Mouse (Mus musculus) lung, embryonic 16.5 days (tissue): ENCODE data around the gene Jag2. TPM values are rescaled to one million over a fixed set of nuclear protein-coding genes. Genes with fewer than 3 reads are reported as not detected.

ENCODE experiments used
- ATAC-seq: fragments of 200-750 bp; cut with Nextera tagmentation; 2 replicates; pipeline ENCODE4 v1.8.0; 2017; ENCODE audit warnings: low read depth, mild to moderate bottlenecking, moderate library complexity
- H3K27ac ChIP-seq: fragments of 300-500 bp; sonication (generic); 2 replicates; pipeline ENCODE4 v1.5.1; 2014; ENCODE audit warnings: mild to moderate bottlenecking, control low read depth, low read length
- H3K27me3 ChIP-seq: fragments of 300-500 bp; sonication (generic); 2 replicates; pipeline ENCODE4 v1.6.1; 2014; ENCODE audit warnings: low read depth, low read length, mixed read lengths; ENCODE audit not compliant: control insufficient read depth, insufficient read depth
- H3K36me3 ChIP-seq: fragments of 300-500 bp; sonication (generic); 2 replicates; pipeline ENCODE4 v1.6.1; 2014; ENCODE audit warnings: low read length; ENCODE audit not compliant: control insufficient read depth, insufficient read depth
- H3K4me1 ChIP-seq: fragments of 300-500 bp; sonication (generic); replicated peaks from 2 replicates; pipeline ENCODE4 v1.6.1; 2014; ENCODE audit warnings: low read length, mixed read lengths; ENCODE audit not compliant: control insufficient read depth, insufficient read depth
- H3K4me2 ChIP-seq: fragments of 300-500 bp; sonication (generic); 2 replicates; pipeline ENCODE4 v1.6.1; 2014; ENCODE audit warnings: low read depth, low read length, control low read depth
- H3K4me3 ChIP-seq: fragments of 300-500 bp; sonication (generic); 2 replicates; pipeline ENCODE4 v1.5.1; 2014; ENCODE audit warnings: mild to moderate bottlenecking, low read length, control low read depth
- H3K9ac ChIP-seq: fragments of 300-500 bp; sonication (generic); 2 replicates; pipeline ENCODE4 v1.6.1; 2014; ENCODE audit warnings: low read length, control low read depth
- H3K9me3 ChIP-seq: fragments of 300-500 bp; sonication (generic); 2 replicates; pipeline ENCODE4 v1.6.1; 2016; ENCODE audit warnings: low read length; ENCODE audit not compliant: control insufficient read depth
- WGBS: fragments of 180-500 bp; shearing (Covaris S2); extraction: QIAGEN DNeasy Blood & Tissue Kit; methylation state at CpG from one replicate; pipeline ENCODE4 v1.1.7; 2014; 5-methylcytosine and 5-hydroxymethylcytosine counted together
- polyA plus RNA-seq: library from polyadenylated mRNA; unstranded; fragments of >200 nt; fragmentation: Nextera tagmentation; extraction: Ambion mirVana; gene quantifications from 2 replicates; pipeline ENCODE4 v1.2.1, GENCODE M21; 2015

The Jag2 gene
- polyA plus RNA-seq, 1 experiment from 2014 or later = 5.6 TPM

DNA sequence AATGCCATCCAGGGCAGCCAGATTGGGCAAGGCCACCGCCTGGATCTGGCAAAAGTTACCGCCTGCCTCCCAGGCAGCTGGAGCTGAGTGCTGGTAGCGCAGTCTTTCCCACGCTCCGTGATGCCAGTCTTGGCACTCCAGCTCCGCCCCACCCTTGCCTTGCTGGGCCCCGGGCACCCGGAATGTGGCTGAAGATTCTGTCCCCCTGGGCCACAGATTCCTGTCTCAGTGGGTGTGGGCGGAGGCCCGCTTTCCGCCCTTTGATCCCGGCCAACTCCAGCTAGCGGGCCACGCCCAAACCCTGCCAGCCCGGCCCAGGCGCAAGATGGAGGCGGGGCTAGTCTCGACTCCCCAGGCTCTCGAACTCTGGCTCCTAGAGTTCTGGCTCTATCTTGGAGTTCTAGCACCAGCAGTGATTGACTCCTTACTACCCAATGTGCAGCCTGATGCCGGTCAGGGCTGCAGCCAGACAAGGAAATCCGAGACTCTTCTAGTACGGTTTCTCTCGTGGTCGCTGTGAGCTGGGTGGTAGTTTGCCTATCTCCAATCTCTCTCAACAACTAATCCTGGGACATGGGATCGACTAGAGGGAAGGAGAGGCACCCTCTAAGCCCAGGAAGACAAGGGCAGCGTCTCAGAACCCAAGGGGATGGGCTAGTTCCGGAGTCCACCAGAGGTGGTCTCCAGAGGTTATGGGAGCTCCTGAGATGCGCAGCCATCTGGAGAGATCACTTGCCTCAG is 53.1 kb downstream of the Jag2 start:
- H3K4me1 ChIP-seq = peaks cover 37% of the 10 kb centered on the region
- no peaks in the 10 kb centered on the region for H3K9me3 ChIP-seq
- WGBS = 4% methylated on average over 28 of the region's 28 CpGs
- H3K36me3 ChIP-seq = no peaks in the 10 kb centered on the region
- H3K4me2 ChIP-seq = peak overlapping the region; percentile 92
- H3K27me3 ChIP-seq = peaks cover 57% of the 10 kb centered on the region
- peak overlapping the region; percentile 24 for H3K4me3 ChIP-seq
- peak overlapping the region; percentile 68 for H3K9ac ChIP-seq
- peak; percentile 56 for ATAC-seq
- peak overlapping the region; percentile 66 for H3K27ac ChIP-seq

DNA sequence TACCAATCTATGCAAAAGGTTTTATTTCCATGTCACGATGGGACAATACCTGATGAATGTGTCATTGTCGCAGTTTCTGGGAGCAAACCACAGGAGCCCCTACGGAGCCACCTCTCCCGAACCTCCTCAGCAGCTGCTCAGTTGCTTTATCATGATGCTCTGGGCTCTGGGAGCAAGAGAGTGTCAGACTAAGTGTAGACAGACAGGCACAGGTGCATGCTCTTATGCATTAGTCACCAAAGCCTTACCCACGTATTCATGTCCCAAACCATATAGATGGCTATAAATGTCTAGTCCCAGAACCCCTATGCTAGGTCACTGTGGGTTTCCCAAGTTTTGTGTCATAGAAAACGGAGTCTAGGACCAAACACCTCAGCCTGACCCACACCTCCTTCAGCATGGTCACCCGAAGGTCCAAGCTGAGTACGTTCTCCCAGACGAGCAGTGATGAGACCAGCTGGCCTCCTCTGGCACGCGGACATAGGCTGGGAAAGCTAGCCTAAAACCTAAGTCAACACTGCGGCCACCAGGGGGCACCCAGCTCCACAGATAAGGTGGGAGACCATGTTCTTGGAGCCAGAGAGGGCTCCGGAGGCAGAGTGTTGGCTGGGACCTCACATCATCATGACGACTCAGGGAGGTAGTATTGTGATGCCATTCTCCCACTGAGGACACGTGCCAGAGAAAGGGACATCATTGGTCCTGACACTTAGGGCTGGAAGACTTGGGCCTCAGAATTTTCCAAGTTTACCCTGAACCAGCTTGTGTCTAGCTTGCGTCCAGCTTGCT is 54.2 kb downstream of the Jag2 start:
- H3K36me3 ChIP-seq = no peaks in the 10 kb centered on the region
- H3K9ac ChIP-seq = 0 out of 2 replicates have a peak overlapping the region, but pooled peaks have one; percentile 68
- H3K4me1 ChIP-seq = peaks cover 39% of the 10 kb centered on the region
- no peak overlapping the region for H3K4me3 ChIP-seq
- peak; percentile 60 for ATAC-seq
- WGBS = 22% methylated on average over 16 of the region's 16 CpGs
- no peak overlapping the region for H3K4me2 ChIP-seq
- no peak overlapping the region; the same call in 1 of the 2 replicates for H3K27ac ChIP-seq
- H3K9me3 ChIP-seq = no peaks in the 10 kb centered on the region
- peaks cover 63% of the 10 kb centered on the region for H3K27me3 ChIP-seq

DNA sequence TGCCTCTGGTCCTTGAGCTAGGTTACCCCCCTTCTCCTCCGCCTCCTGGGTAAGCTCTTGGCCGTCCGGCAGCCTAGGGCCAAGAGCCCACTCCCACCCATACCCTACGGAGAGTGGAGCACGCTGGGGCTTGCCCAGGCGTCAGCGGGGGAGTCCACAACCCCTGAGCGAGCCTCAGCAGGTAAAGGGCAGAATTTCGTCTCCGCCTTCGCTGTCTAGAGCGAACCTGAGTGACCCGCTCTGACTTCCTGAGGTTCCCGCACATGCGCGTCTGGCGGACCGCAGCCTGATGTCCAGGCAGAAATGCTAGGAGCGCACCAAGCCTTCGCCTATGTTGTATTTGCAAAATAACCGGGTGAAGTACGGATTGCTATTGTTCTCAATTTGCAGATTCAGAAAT is 55.4 kb downstream of the Jag2 start:
- Histone ChIP-seq H3K9ac (peak overlapping the region; percentile 53), H3K4me3 (peak overlapping the region; percentile 29), H3K27me3 (peaks cover 63% of the 10 kb centered on the region), H3K36me3 (no peaks in the 10 kb centered on the region), H3K4me1 (peaks cover 47% of the 10 kb centered on the region), H3K9me3 (no peaks in the 10 kb centered on the region), H3K27ac (no peak overlapping the region), H3K4me2 (peak overlapping the region; percentile 53)
- no peak for ATAC-seq
- 12% methylated on average over 22 of the region's 22 CpGs for WGBS

DNA sequence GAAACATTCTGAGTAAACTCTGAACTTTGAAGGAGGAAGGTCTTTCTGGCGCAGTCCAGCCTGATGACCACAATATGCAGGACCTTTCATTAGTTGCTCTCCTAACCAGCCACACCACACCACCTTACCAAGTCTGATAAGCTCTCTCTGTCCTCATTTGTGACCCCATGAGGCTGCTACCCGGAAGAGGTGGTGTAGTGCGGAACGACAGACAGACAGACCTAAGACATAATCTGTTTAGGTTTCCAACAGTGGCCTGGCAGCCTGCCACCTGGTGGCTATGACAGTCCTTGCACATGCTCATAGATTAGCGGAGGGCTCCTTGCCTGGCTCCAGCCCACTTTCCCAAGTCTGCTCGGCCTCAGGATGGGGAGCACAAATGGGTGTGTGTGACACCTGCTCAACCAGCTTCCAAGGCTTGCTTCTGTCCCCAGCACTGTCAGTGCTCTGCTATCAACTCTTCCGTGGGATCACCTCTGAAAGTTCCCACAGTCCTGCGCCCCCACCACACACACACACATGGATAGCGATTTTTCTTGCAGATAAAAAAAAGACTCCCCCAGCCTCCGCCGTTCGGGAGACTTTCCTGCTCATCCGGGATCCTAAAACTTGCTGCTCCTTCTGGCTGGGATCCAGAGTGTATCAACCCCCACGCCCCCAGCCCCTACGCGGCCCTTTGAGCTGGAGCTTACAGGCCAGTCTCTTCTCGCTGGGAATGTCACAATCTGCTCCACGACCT is 56.0 kb downstream of the Jag2 start:
- Histone ChIP-seq H3K9ac (peak overlapping the region; percentile 53), H3K36me3 (no peaks in the 10 kb centered on the region), H3K9me3 (no peaks in the 10 kb centered on the region), H3K4me2 (peak overlapping the region; percentile 53), H3K4me3 (peak overlapping the region; percentile 29), H3K27ac (no peak overlapping the region), H3K27me3 (peaks cover 60% of the 10 kb centered on the region), H3K4me1 (peaks cover 52% of the 10 kb centered on the region)
- 12% methylated on average over 18 of the region's 18 CpGs for WGBS
- no peak for ATAC-seq

DNA sequence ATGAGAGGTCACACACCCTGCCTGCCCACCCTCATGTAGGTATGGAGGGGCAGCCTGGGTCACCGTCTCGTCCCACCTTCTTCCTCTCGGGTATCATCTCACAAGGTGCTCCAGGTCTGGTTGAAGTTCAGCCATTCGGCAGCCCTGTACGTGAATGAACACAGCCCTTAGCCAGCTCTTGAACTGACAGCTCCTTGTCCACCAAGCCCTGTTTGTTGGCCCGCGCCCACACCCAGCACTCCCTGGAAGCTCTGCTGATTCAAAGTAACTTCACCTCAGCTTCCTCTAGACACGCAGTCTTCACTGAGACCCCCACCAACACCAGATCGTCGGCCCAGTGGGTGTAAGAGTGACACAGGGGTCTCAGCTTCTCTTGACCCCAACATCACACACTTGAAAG is 56.6 kb downstream of the Jag2 start:
- H3K27me3 ChIP-seq = peaks cover 54% of the 10 kb centered on the region

DNA sequence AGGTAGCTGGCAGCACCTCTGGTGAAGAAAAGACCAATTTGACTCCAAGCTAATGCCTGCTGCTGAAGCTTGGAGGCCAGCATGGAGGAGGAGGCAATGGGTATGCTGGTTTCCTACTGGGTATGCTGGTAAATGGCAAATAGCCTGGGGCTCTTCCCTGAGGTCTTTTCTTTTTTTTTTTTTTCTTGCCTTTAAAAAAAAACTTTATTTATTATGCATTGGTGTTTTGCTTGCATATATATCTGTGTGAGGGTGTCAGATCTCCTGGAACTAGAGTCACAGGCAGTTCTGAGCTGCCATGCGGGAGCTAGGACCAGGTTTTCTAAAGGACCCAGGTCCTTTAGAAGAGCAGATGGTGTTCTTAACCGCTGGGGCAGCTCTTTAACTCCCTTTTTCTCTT is 58.3 kb downstream of the Jag2 start:
- H3K4me2 ChIP-seq = no peak overlapping the region
- no peak for ATAC-seq
- H3K9ac ChIP-seq = no peak overlapping the region
- no peaks in the 10 kb centered on the region for H3K36me3 ChIP-seq
- H3K4me3 ChIP-seq = no peak overlapping the region
- peaks cover 38% of the 10 kb centered on the region for H3K27me3 ChIP-seq
- H3K4me1 ChIP-seq = peaks cover 37% of the 10 kb centered on the region
- 87% methylated on average over 2 of the region's 2 CpGs for WGBS
- H3K27ac ChIP-seq = no peak overlapping the region
- H3K9me3 ChIP-seq = no peaks in the 10 kb centered on the region

More for the DNA sequence above, 56.6 kb downstream of the Jag2 start:
- no peak for ATAC-seq
- Histone ChIP-seq H3K4me3 (no peak overlapping the region), H3K9me3 (no peaks in the 10 kb centered on the region), H3K36me3 (no peaks in the 10 kb centered on the region), H3K4me2 (no peak overlapping the region), H3K4me1 (peaks cover 49% of the 10 kb centered on the region), H3K9ac (no peak overlapping the region), H3K27ac (no peak overlapping the region)
- 78% methylated on average over 10 of the region's 10 CpGs for WGBS

DNA sequence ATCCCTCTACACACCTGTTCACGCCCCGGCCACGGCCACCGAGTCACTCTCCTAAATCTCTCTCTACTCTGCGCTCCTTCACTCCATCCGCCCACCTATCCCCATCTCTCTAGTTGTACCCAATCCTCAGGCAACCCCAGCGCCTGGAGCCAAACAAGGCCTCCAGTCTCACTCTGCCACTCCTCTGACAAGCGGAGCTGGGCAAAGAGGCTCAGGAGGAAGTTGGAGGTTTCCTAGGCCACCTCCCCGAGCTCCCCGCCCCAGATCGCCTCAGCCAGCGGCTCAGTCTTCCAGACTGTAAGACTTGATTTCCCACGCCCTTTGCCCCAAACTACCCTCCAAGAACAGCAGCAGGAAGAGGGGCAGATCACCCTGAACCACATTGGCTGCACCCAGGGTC is 58.8 kb downstream of the Jag2 start:
- ATAC-seq = no peak
- H3K9ac ChIP-seq = no peak overlapping the region
- H3K27me3 ChIP-seq = peaks cover 33% of the 10 kb centered on the region
- no peak overlapping the region for H3K4me3 ChIP-seq
- H3K4me1 ChIP-seq = peaks cover 32% of the 10 kb centered on the region
- no peaks in the 10 kb centered on the region for H3K9me3 ChIP-seq
- H3K27ac ChIP-seq = no peak overlapping the region
- WGBS = 45% methylated on average over 13 of the region's 13 CpGs
- H3K4me2 ChIP-seq = no peak overlapping the region
- H3K36me3 ChIP-seq = no peaks in the 10 kb centered on the region

DNA sequence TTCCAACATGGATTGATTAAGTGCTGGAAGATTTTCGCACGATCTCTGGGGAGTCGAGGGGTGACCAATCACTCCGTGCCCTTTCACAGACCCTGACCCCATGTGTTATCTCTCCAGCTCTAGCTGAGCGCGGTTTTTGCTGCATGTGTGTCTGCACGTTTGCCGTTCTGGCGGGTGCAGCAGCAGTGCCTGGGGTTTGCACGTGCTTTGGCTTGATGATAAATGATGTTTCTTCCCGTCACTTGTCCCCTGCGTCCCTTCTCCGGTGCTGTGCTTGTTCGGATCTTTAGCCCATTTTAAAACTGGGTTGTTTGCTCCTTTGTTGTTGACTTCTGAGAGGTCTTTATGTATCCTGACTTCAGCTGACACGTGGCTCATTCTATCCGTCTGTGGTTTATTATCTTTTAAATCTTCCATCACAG is 59.8 kb downstream of the Jag2 start:
- H3K4me3 ChIP-seq = no peak overlapping the region
- no peak for ATAC-seq

More for the DNA sequence above, 59.8 kb downstream of the Jag2 start:
- H3K9me3 ChIP-seq = no peaks in the 10 kb centered on the region
- no peak overlapping the region for H3K27ac ChIP-seq
- H3K27me3 ChIP-seq = peaks cover 24% of the 10 kb centered on the region
- 4% methylated on average over 16 of the region's 16 CpGs for WGBS
- H3K4me2 ChIP-seq = 0 out of 2 replicates have a peak overlapping the region, but pooled peaks have one; percentile 11
- H3K36me3 ChIP-seq = no peaks in the 10 kb centered on the region
- peaks cover 31% of the 10 kb centered on the region for H3K4me1 ChIP-seq
- no peak overlapping the region for H3K9ac ChIP-seq
